Mouse (Mus musculus) neural tube, embryonic 14.5 days (tissue): ENCODE results near the gene Lnx1. TPM values are rescaled to one million over a fixed set of nuclear protein-coding genes. Genes with fewer than 3 reads are reported as not detected.

Source experiments
- ATAC-seq: fragments of 200-750 bp; cut with Nextera tagmentation; 2 replicates; pipeline ENCODE4 v1.8.0; 2017; ENCODE audit warnings: low read depth, mild to moderate bottlenecking, moderate TSS enrichment, moderate library complexity
- H3K27ac ChIP-seq: fragments of 300-500 bp; sonication (generic); 2 replicates; pipeline ENCODE4 v1.5.1; 2014; ENCODE audit warnings: low read depth, mild to moderate bottlenecking, control low read depth, low read length, moderate library complexity, mixed read lengths
- H3K27me3 ChIP-seq: fragments of 300-500 bp; sonication (generic); 2 replicates; pipeline ENCODE4 v1.6.1; 2014; ENCODE audit warnings: low read length; ENCODE audit not compliant: control insufficient read depth, insufficient read depth
- H3K36me3 ChIP-seq: fragments of 300-500 bp; sonication (generic); 2 replicates; pipeline ENCODE4 v1.6.1; 2014; ENCODE audit warnings: low read length, mixed read lengths; ENCODE audit not compliant: control insufficient read depth, insufficient read depth
- H3K4me1 ChIP-seq: fragments of 300-500 bp; sonication (generic); 2 replicates; pipeline ENCODE4 v1.6.1; 2014; ENCODE audit warnings: low read length; ENCODE audit not compliant: control insufficient read depth, insufficient read depth
- H3K4me2 ChIP-seq: fragments of 300-500 bp; sonication (generic); 2 replicates; pipeline ENCODE4 v1.6.1; 2014; ENCODE audit warnings: mild to moderate bottlenecking, low read depth, low read length, control low read depth
- H3K4me3 ChIP-seq: fragments of 300-500 bp; sonication (generic); 2 replicates; pipeline ENCODE4 v1.5.1; 2014; ENCODE audit warnings: low read depth, low read length, control low read depth, mixed read lengths
- H3K9ac ChIP-seq: fragments of 300-500 bp; sonication (generic); replicated peaks from 2 replicates; pipeline ENCODE4 v1.6.1; 2014; ENCODE audit warnings: low read depth, mild to moderate bottlenecking, control low read depth, low read length, mixed read lengths
- H3K9me3 ChIP-seq: fragments of 300-500 bp; sonication (generic); 2 replicates; pipeline ENCODE4 v1.6.1; 2016; ENCODE audit warnings: low read length; ENCODE audit not compliant: control insufficient read depth
- WGBS: fragments of 180-500 bp; shearing (Covaris S2); extraction: QIAGEN DNeasy Blood & Tissue Kit; methylation state at CpG from one replicate; pipeline ENCODE4 v1.1.7; 2014; 5-methylcytosine and 5-hydroxymethylcytosine counted together
- polyA plus RNA-seq: library from polyadenylated mRNA; unstranded; fragments of >200 nt; fragmentation: Nextera tagmentation; extraction: Ambion mirVana; gene quantifications from 2 replicates; pipeline ENCODE4 v1.2.1, GENCODE M21; 2014

Lnx1 gene
- polyA plus RNA-seq, 1 experiment from 2014 or later = 12.6 TPM

- Histone ChIP-seq H3K4me3 (no peak overlapping the region), H3K27ac (no peak overlapping the region)
- 72% methylated on average over 18 of the region's 18 CpGs for WGBS
Observed at GRCm38 (mm10) chr5:74613491-74614151, 89.1 kb downstream of the Lnx1 start.

GRCm38 (mm10) chr5:74612713-74613112 lies 90.0 kb downstream of the Lnx1 start:
- H3K9ac ChIP-seq = no peak overlapping the region
- H3K4me2 ChIP-seq = no peak overlapping the region

More at GRCm38 (mm10) chr5:74613491-74614151, 89.1 kb downstream of the Lnx1 start:
- Histone ChIP-seq H3K4me2 (no peak overlapping the region), H3K9ac (no peak overlapping the region), H3K9me3 (no peaks in the 10 kb centered on the region), H3K4me1 (no peaks in the 10 kb centered on the region), H3K27me3 (no peaks in the 10 kb centered on the region), H3K36me3 (no peaks in the 10 kb centered on the region)
- no peak for ATAC-seq

DNA sequence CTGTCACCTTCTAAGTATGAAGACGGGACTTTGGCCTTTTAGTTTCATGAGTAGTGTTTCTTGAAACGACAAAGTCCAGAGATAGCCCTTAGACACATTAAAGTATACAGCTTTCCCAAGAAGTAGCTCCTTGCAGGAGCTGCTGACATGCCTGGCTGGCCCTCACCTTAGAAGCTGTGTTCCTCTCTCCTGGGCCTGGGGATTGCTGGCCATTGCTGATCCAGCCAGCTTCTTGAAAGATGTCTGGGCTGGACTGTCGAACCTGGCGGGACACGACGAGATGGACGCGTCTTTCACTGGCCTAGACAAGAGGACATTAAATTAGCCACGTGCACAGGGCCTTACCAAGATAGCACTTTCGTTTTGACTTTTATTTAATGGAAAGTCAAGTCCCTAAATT lies 92.2 kb downstream of the Lnx1 start:
- H3K27ac ChIP-seq = no peak overlapping the region
- no peaks in the 10 kb centered on the region for H3K9me3 ChIP-seq
- no peak for ATAC-seq
- H3K4me1 ChIP-seq = no peaks in the 10 kb centered on the region
- H3K27me3 ChIP-seq = no peaks in the 10 kb centered on the region
- no peak overlapping the region for H3K9ac ChIP-seq
- no peak overlapping the region for H3K4me3 ChIP-seq
- no peaks in the 10 kb centered on the region for H3K36me3 ChIP-seq
- no peak overlapping the region for H3K4me2 ChIP-seq
- 87% methylated on average over 10 of the region's 10 CpGs for WGBS

More at GRCm38 (mm10) chr5:74612713-74613112, 90.0 kb downstream of the Lnx1 start:
- no peaks in the 10 kb centered on the region for H3K27me3 ChIP-seq
- no peak for ATAC-seq
- no peak overlapping the region for H3K27ac ChIP-seq
- 92% methylated on average over 5 of the region's 5 CpGs for WGBS
- H3K9me3 ChIP-seq = no peaks in the 10 kb centered on the region
- H3K36me3 ChIP-seq = no peaks in the 10 kb centered on the region
- H3K4me3 ChIP-seq = no peak overlapping the region
- H3K4me1 ChIP-seq = no peaks in the 10 kb centered on the region

- no peaks in the 10 kb centered on the region for H3K36me3 ChIP-seq
- H3K9ac ChIP-seq = no peak overlapping the region
- no peaks in the 10 kb centered on the region for H3K27me3 ChIP-seq
- no peak for ATAC-seq
- H3K27ac ChIP-seq = no peak overlapping the region
- 79% methylated on average over 8 of the region's 8 CpGs for WGBS
- no peak overlapping the region for H3K4me3 ChIP-seq
- no peaks in the 10 kb centered on the region for H3K4me1 ChIP-seq
- H3K9me3 ChIP-seq = no peaks in the 10 kb centered on the region
- H3K4me2 ChIP-seq = no peak overlapping the region
Observed at GRCm38 (mm10) chr5:74606213-74606612, 96.5 kb downstream of the Lnx1 start.

DNA sequence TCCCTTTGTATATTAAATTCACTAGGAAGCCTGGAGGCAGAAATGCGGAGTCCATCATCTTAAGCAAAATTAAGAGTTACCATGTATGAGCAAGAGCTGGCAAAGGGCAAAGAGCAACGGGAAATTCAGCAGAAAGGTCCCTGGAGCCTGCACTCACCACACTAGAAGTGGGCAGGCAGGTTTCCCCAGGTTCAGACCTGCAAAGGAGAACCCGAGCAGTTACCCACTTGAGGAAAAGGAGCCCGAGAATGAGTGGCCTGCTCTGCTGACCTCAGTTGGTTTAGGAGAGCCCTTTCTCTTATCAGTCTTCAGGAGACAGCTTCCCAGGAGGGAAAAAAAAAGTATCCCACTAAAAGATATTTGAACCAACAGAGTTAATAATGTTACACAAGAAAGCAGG lies 99.4 kb downstream of the Lnx1 start:
- Histone ChIP-seq H3K9me3 (no peaks in the 10 kb centered on the region), H3K27ac (no peak overlapping the region), H3K4me1 (no peaks in the 10 kb centered on the region), H3K36me3 (peaks cover 6% of the 10 kb centered on the region; the same call in 1 of the 2 replicates), H3K4me3 (no peak overlapping the region), H3K4me2 (no peak overlapping the region), H3K27me3 (no peaks in the 10 kb centered on the region), H3K9ac (no peak overlapping the region)
- 82% methylated on average over 4 of the region's 4 CpGs for WGBS
- ATAC-seq = no peak

DNA sequence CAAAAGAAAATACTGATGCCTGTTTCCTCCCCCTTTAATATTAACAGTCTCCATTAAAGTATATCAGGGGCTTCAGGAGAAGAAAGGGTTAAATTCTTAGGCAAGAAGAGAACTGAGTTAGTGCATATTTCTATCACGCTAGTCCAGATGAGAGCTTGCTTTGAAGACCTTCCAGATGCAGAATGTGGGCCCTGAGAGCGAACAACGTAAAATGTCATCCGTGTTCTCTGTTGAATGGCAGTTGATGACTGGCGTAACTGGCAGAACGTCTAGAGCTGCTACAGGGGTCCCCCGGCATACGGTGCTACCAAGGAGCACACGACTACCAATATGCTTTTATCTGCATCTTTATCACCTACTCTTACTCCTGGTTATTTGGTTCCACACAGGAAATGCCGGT lies 100.3 kb downstream of the Lnx1 start:
- 86% methylated on average over 10 of the region's 10 CpGs for WGBS

DNA sequence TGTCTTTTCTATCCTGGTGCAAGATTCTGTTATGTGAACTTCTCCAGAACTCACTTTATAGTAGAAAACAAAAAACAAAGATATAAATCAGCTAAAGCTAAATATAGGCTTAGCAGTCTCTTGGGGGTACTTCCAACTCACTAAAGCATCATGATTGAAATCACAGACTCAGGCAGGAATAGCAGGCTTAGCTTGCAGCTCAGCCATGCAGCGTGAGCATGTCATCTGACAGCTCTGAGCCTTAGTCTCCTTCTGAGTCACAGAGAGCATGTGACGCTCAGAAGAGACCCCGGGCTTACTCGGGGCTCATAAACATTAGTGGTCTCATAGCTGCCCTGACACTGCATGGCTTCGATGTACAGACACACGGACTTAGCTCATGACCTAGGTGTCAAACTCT lies 100.7 kb downstream of the Lnx1 start:
- H3K9me3 ChIP-seq = no peaks in the 10 kb centered on the region
- WGBS = 67% methylated on average over 6 of the region's 6 CpGs

More for the DNA sequence above, 100.3 kb downstream of the Lnx1 start:
- no peaks in the 10 kb centered on the region for H3K4me1 ChIP-seq
- H3K4me3 ChIP-seq = no peak overlapping the region
- H3K36me3 ChIP-seq = peaks cover 7% of the 10 kb centered on the region; the same call in 1 of the 2 replicates
- H3K27me3 ChIP-seq = no peaks in the 10 kb centered on the region
- no peak overlapping the region for H3K9ac ChIP-seq
- no peaks in the 10 kb centered on the region for H3K9me3 ChIP-seq
- H3K27ac ChIP-seq = no peak overlapping the region
- H3K4me2 ChIP-seq = no peak overlapping the region
- ATAC-seq = no peak

DNA sequence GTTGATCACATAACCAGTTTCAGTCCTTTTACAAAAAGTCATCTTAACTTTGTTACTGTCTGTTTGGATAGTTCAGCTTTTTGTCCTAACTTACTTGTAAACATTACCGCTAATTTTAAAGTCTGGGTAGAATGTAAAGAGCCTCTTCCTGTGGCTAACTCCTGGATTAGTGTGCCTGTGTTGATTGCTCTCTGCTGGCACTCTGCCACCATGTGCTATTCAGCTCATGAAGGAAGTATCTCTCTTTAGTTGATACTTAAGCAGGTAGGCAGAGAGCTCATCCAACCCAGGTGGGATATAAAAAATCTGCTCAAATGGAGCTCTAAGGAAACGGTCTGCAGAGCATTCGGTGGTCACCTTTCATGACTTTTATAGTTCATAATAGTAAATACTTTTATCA lies 101.5 kb downstream of the Lnx1 start:
- no peak overlapping the region for H3K27ac ChIP-seq
- no peak overlapping the region for H3K4me3 ChIP-seq
- ATAC-seq = no peak
- H3K27me3 ChIP-seq = no peaks in the 10 kb centered on the region
- no peak overlapping the region for H3K9ac ChIP-seq
- H3K4me2 ChIP-seq = no peak overlapping the region
- no peaks in the 10 kb centered on the region for H3K4me1 ChIP-seq
- 89% methylated on average over 3 of the region's 3 CpGs for WGBS
- H3K9me3 ChIP-seq = no peaks in the 10 kb centered on the region
- H3K36me3 ChIP-seq = peaks cover 16% of the 10 kb centered on the region; the same call in 1 of the 2 replicates

More for the DNA sequence above, 100.7 kb downstream of the Lnx1 start:
- Histone ChIP-seq H3K4me3 (no peak overlapping the region), H3K27ac (no peak overlapping the region), H3K4me1 (no peaks in the 10 kb centered on the region), H3K27me3 (no peaks in the 10 kb centered on the region), H3K9ac (no peak overlapping the region), H3K4me2 (no peak overlapping the region), H3K36me3 (peaks cover 9% of the 10 kb centered on the region; the same call in 1 of the 2 replicates)
- no peak for ATAC-seq

DNA sequence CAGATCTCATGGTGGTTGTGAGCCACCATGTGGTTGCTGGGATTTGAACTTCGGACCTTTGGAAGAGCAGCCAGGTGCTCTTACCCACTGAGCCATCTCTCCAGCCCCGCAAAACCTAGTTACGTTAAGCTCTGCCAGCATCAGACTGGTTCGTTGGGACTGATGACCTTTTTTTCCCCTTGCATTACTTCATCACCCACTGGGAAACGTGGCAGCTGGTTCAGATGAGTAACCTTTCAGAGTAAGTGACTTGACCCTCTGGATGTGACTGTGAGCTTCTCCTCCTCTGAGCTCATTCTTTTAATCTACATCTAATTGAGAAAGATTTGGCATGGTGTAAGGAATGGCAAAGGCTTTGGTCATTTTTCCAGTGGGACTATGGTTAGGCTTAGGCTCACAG lies 102.7 kb downstream of the Lnx1 start:
- ATAC-seq = no peak
- H3K4me1 ChIP-seq = no peaks in the 10 kb centered on the region
- peaks cover 21% of the 10 kb centered on the region; the same call in 1 of the 2 replicates for H3K36me3 ChIP-seq
- H3K9ac ChIP-seq = no peak overlapping the region
- no peaks in the 10 kb centered on the region for H3K27me3 ChIP-seq
- H3K4me2 ChIP-seq = no peak overlapping the region
- H3K27ac ChIP-seq = no peak overlapping the region
- 83% methylated on average over 5 of the region's 5 CpGs for WGBS
- no peaks in the 10 kb centered on the region for H3K9me3 ChIP-seq
- H3K4me3 ChIP-seq = no peak overlapping the region
